Mouse (Mus musculus) lung, postnatal 10 days (tissue): ENCODE measurements around the gene Glp2r.

Experiments
- DNase-seq: peaks from one replicate; pipeline ENCODE4 v3.0.0; 2021

Glp2r gene

GRCm38 (mm10) chr11:67727095-67727494 lies 43.9 kb downstream of the Glp2r start:
- DNase-seq: no peak

- DNase-seq: no peak
Observed at GRCm38 (mm10) chr11:67723231-67724013, 47.5 kb downstream of the Glp2r start.

GRCm38 (mm10) chr11:67722399-67723156 lies 48.4 kb downstream of the Glp2r start:
- DNase-seq: no peak

GRCm38 (mm10) chr11:67721485-67721884 lies 49.5 kb downstream of the Glp2r start:
- DNase-seq: no peak

- DNase-seq: no peak
Observed at GRCm38 (mm10) chr11:67715382-67715781, 55.6 kb downstream of the Glp2r start.

- no peak for DNase-seq
Observed at GRCm38 (mm10) chr11:67712976-67713375, 58.0 kb downstream of the Glp2r start.

GRCm38 (mm10) chr11:67694703-67695376 lies 76.1 kb downstream of the Glp2r start, which contains the start of gene Rcvrn:
Gene Rcvrn, plus strand, starts transcription at chr11:67695326.
- no peak for DNase-seq

- DNase-seq: no peak
Observed at GRCm38 (mm10) chr11:67686109-67686508, 84.8 kb downstream of the Glp2r start.

- DNase-seq: no peak
Observed at GRCm38 (mm10) chr11:67681871-67682270, 89.1 kb downstream of the Glp2r start.

GRCm38 (mm10) chr11:67679930-67680329 lies 91.0 kb downstream of the Glp2r start:
- no peak for DNase-seq

GRCm38 (mm10) chr11:67679300-67679699 lies 91.7 kb downstream of the Glp2r start:
- DNase-seq: no peak

- DNase-seq: peak; percentile 77
Observed at GRCm38 (mm10) chr11:67675562-67676540, 95.1 kb downstream of the Glp2r start.

- DNase-seq: no peak
Observed at GRCm38 (mm10) chr11:67672140-67672539, 98.8 kb downstream of the Glp2r start.

- no peak for DNase-seq
Observed at GRCm38 (mm10) chr11:67670031-67670430, 100.9 kb downstream of the Glp2r start.

- no peak for DNase-seq
Observed at GRCm38 (mm10) chr11:67668460-67669007, 102.4 kb downstream of the Glp2r start.

- peak; percentile 83 for DNase-seq
Observed at GRCm38 (mm10) chr11:67667531-67668332, 103.2 kb downstream of the Glp2r start.

- no peak for DNase-seq
Observed at GRCm38 (mm10) chr11:67666129-67666528, 104.8 kb downstream of the Glp2r start.

GRCm38 (mm10) chr11:67664918-67665317 lies 106.0 kb downstream of the Glp2r start:
- DNase-seq: no peak

- no peak for DNase-seq
Observed at GRCm38 (mm10) chr11:67664261-67664660, 106.7 kb downstream of the Glp2r start.

- DNase-seq: no peak
Observed at GRCm38 (mm10) chr11:67663437-67663836, 107.5 kb downstream of the Glp2r start.

GRCm38 (mm10) chr11:67661465-67661864 lies 109.5 kb downstream of the Glp2r start:
- no peak for DNase-seq
